Mouse (Mus musculus) liver, adult 2 months (tissue): ENCODE measurements around the gene Sptbn2. TPM values are rescaled to one million over a fixed set of nuclear protein-coding genes. Genes with fewer than 3 reads are reported as not detected.
A peak's percentile ranks its signal among the peaks of the same experiment; 100 is the strongest.

Experiments used
- DNase-seq: peaks from one replicate; pipeline ENCODE4 v3.0.0-alpha.2; 2011; ENCODE audit warnings: low read depth, low spot score; ENCODE audit errors: extremely low read depth
- H3K27ac ChIP-seq: fragments of 200-500 bp; replicated peaks from 2 replicates; pipeline ENCODE4 v1.5.1; 2012; ENCODE audit warnings: low read depth, mild to moderate bottlenecking, control low read depth, inconsistent platforms, low read length; ENCODE audit not compliant: insufficient read depth
- H3K27me3 ChIP-seq: fragments of 200-500 bp; 2 replicates; pipeline ENCODE4 v1.6.1; 2012; ENCODE audit warnings: mild to moderate bottlenecking, moderate library complexity, low read length, inconsistent platforms; ENCODE audit not compliant: control insufficient read depth, insufficient read depth
- H3K36me3 ChIP-seq: fragments of 200-500 bp; 2 replicates; pipeline ENCODE4 v1.6.1; 2012; ENCODE audit warnings: low read length, inconsistent platforms; ENCODE audit not compliant: control insufficient read depth, insufficient read depth
- H3K4me1 ChIP-seq: fragments of 200-500 bp; 2 replicates; pipeline ENCODE4 v1.6.1; 2011; ENCODE audit warnings: low read length; ENCODE audit not compliant: control insufficient read depth, insufficient read depth
- H3K4me3 ChIP-seq: fragments of 200-500 bp; 2 replicates; pipeline ENCODE4 v1.5.1; 2011; ENCODE audit warnings: low read depth, mild to moderate bottlenecking, control low read depth, low read length, moderate library complexity; ENCODE audit not compliant: insufficient read depth
- H3K79me2 ChIP-seq: fragments of 200-500 bp; 2 replicates; pipeline ENCODE4 v1.6.1; 2012; ENCODE audit warnings: inconsistent platforms, mild to moderate bottlenecking, low read length, moderate library complexity; ENCODE audit not compliant: control insufficient read depth, insufficient read depth
- H3K9ac ChIP-seq: fragments of 200-500 bp; 2 replicates; pipeline ENCODE4 v1.6.1; 2012; ENCODE audit warnings: low read depth, mild to moderate bottlenecking, control low read depth, inconsistent platforms, low read length
- CTCF ChIP-seq: fragments of 200-500 bp; IDR thresholded peaks from 2 replicates; pipeline ENCODE4 v1.5.1; 2011; ENCODE audit warnings: low read depth, low read length, control low read depth
- POLR2A ChIP-seq: fragments of 200-500 bp; IDR thresholded peaks from 2 replicates; pipeline ENCODE4 v1.6.1; 2011; ENCODE audit warnings: low read length, control low read depth; ENCODE audit not compliant: insufficient read depth; ENCODE audit errors: extremely low read depth
- WGBS: fragments of 180-500 bp; shearing (Covaris S2); methylation state at CpG from one replicate; pipeline ENCODE4 v1.1.7; 2018; 5-methylcytosine and 5-hydroxymethylcytosine counted together
- polyA plus RNA-seq: library from polyadenylated mRNA; depleted of rRNA; stranded (reverse); fragments of >200 nt; gene quantifications from 2 replicates; pipeline ENCODE4 v1.2.3, GENCODE M21; 2012
- total RNA-seq: library from RNA; depleted of rRNA; stranded (reverse); fragments of >200 nt; gene quantifications from 2 replicates; pipeline ENCODE4 v1.2.3, GENCODE M21; 2014

The Sptbn2 gene
- total and polyA plus RNA-seq, 2 experiments = 12.9 to 36.7 TPM

DNA sequence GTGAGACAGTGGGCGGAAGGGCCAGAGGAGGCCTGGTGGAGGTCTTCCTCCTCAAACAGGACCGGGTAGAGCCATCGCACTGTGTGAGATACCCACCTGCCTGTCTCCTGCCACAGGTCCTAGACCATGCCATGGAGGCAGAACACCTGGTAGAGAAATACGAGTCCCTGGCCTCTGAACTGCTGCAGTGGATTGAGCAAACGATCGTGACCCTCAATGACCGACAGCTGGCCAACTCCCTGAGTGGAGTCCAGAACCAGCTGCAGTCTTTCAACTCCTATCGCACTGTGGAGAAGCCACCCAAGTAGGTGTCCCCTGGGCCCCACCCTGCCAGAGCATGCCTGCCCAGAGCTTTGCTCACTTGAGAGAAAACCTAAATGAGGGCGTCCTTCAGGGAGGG lies 18.2 kb downstream of the Sptbn2 start:
- H3K4me3 ChIP-seq = no peak overlapping the region
- 57% methylated on average over 9 of the region's 9 CpGs for WGBS

DNA sequence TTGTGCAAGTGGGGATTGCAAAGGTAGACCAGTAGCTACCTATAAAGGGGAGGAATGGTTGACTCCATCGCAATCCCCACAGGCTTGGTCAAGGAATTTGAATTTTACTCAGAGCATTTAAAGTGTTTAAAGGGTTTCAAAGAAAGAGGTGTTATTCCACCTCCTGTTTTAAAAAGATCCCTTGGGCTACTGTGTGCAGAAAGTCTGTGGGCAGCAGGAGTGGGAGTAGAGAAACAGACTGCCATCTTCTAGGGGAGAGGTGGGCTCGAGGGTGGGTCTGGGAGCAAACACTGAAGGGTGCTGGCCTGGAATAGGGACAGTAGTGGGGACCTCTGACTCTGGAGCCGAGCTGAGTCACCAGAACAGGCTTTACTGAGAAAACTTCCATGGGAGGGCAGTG lies 22.1 kb downstream of the Sptbn2 start:
- 83% methylated on average over 3 of the region's 3 CpGs for WGBS
- no peaks in the 10 kb centered on the region for H3K4me1 ChIP-seq
- DNase-seq = no peak
- TF ChIP-seq CTCF (no peak), POLR2A (no peak)
- H3K36me3 ChIP-seq = peaks cover 28% of the 10 kb centered on the region
- H3K27me3 ChIP-seq = no peaks in the 10 kb centered on the region
- H3K27ac ChIP-seq = no peak overlapping the region
- no peak overlapping the region for H3K4me3 ChIP-seq
- H3K79me2 ChIP-seq = no peaks in the 10 kb centered on the region
- no peak overlapping the region for H3K9ac ChIP-seq

More for the DNA sequence above, 18.2 kb downstream of the Sptbn2 start:
- no peaks in the 10 kb centered on the region for H3K4me1 ChIP-seq
- no peaks in the 10 kb centered on the region for H3K27me3 ChIP-seq
- H3K36me3 ChIP-seq = peaks cover 48% of the 10 kb centered on the region
- H3K9ac ChIP-seq = no peak overlapping the region
- DNase-seq = peak; percentile 55
- peaks cover 6% of the 10 kb centered on the region; the same call in 1 of the 2 replicates for H3K79me2 ChIP-seq
- no peak for TF ChIP-seq POLR2A
- TF ChIP-seq CTCF = no peak
- no peak overlapping the region for H3K27ac ChIP-seq

DNA sequence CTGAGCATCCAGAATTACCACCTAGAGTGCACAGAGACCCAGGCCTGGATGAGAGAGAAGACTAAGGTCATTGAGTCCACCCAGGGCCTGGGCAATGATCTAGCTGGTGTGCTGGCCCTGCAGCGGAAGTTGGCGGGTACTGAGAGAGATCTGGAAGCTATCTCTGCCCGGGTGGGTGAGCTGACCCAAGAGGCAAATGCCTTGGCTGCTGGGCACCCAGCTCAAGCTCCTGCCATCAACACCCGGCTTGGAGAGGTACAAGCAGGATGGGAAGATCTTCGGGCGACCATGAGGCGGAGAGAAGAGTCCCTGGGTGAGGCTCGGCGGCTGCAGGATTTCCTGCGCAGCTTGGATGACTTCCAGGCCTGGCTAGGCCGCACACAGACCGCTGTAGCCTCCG lies 26.9 kb downstream of the Sptbn2 start:
- H3K36me3 ChIP-seq = peaks cover 34% of the 10 kb centered on the region
- H3K4me3 ChIP-seq = no peak overlapping the region
- no peaks in the 10 kb centered on the region for H3K79me2 ChIP-seq
- TF ChIP-seq POLR2A = no peak
- no peak for TF ChIP-seq CTCF
- H3K27me3 ChIP-seq = no peaks in the 10 kb centered on the region
- no peak for DNase-seq
- no peak overlapping the region for H3K9ac ChIP-seq
- 85% methylated on average over 13 of the region's 13 CpGs for WGBS
- H3K4me1 ChIP-seq = no peaks in the 10 kb centered on the region
- H3K27ac ChIP-seq = no peak overlapping the region

DNA sequence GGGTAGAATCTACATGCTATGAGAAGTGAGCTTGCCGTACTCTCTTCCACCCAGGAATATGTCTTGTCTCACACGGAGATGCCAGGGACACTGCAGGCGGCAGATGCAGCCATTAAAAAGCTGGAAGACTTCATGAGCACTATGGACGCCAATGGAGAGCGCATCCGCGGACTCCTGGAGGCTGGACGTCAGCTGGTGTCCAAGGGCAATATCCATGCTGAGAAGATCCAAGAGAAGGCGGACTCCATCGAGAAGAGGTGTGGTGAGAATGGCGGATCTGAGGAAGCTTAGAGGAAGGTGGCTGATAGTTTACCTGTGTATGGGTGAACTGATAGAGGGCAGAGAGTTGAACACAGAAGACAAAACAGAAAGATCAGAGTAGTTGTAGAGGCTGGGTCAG lies 28.1 kb downstream of the Sptbn2 start:
- no peak overlapping the region for H3K9ac ChIP-seq
- H3K36me3 ChIP-seq = peaks cover 42% of the 10 kb centered on the region
- no peak overlapping the region for H3K4me3 ChIP-seq
- no peaks in the 10 kb centered on the region for H3K79me2 ChIP-seq
- H3K27me3 ChIP-seq = no peaks in the 10 kb centered on the region
- TF ChIP-seq CTCF (no peak), POLR2A (no peak)
- no peak overlapping the region for H3K27ac ChIP-seq
- no peaks in the 10 kb centered on the region for H3K4me1 ChIP-seq
- DNase-seq = no peak
- 96% methylated on average over 11 of the region's 11 CpGs for WGBS

DNA sequence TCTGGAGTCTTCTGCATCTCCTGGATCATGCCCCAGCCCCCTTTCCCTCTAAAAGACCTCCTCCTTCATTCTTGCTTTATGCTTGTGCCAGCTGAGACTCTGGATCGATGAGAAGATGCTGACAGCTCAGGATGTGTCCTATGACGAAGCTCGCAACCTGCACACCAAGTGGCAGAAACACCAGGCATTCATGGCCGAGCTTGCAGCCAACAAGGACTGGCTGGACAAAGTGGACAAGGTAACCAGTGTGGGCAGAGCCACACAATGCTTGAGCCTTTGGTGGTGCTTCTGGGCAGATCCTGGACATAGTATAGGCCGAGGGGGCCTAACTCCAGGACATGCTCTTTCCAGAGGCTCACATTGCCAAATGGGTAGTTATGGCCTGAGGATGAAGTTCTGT lies 28.8 kb downstream of the Sptbn2 start:
- Histone ChIP-seq H3K4me3 (no peak overlapping the region), H3K36me3 (peaks cover 47% of the 10 kb centered on the region), H3K27ac (no peak overlapping the region), H3K27me3 (no peaks in the 10 kb centered on the region), H3K4me1 (no peaks in the 10 kb centered on the region), H3K9ac (no peak overlapping the region), H3K79me2 (no peaks in the 10 kb centered on the region)
- 96% methylated on average over 5 of the region's 5 CpGs for WGBS
- no peak for TF ChIP-seq POLR2A
- no peak for TF ChIP-seq CTCF
- DNase-seq = no peak

DNA sequence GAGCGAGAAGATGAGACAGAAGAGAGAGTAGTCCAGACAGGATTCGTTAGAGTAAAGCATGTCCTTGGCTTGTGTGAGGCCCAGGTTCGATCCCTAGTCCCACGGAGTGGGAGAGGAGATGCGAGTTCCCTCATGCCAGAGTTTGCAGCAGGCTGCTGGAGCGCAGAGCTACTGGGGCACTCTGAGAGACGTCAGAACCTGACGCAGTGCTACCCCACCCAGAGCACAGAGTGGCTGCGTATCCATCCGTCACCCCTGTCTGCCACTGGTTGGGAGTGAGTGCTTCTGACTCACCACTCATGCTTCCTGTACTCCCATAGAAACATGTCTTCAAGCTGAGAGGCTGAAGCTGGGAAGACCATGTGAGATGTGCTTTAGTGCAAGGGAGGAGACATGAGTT lies 30.5 kb downstream of the Sptbn2 start:
- H3K27ac ChIP-seq = no peak overlapping the region
- no peaks in the 10 kb centered on the region for H3K4me1 ChIP-seq
- no peak for TF ChIP-seq POLR2A
- no peak for TF ChIP-seq CTCF
- H3K27me3 ChIP-seq = no peaks in the 10 kb centered on the region
- no peak overlapping the region for H3K4me3 ChIP-seq
- H3K79me2 ChIP-seq = no peaks in the 10 kb centered on the region
- DNase-seq = no peak
- H3K9ac ChIP-seq = no peak overlapping the region
- WGBS = 85% methylated on average over 10 of the region's 10 CpGs
- peaks cover 59% of the 10 kb centered on the region for H3K36me3 ChIP-seq
